Mouse (Mus musculus) embryo, embryonic 10.5 days (tissue): ENCODE measurements at regions not wholly inside any gene's neighbourhood (a gene's known extent, or its start where the extent isn't known, plus 50 kb on each side); places are given as distances from the start of the nearest gene placed in this dataset.
A peak's percentile ranks its signal among the peaks of the same experiment; 100 is the strongest.

Experiments
- DNase-seq: peaks from one replicate; pipeline ENCODE4 v3.0.0-alpha.2; 2015; ENCODE audit warnings: low spot score

DNA sequence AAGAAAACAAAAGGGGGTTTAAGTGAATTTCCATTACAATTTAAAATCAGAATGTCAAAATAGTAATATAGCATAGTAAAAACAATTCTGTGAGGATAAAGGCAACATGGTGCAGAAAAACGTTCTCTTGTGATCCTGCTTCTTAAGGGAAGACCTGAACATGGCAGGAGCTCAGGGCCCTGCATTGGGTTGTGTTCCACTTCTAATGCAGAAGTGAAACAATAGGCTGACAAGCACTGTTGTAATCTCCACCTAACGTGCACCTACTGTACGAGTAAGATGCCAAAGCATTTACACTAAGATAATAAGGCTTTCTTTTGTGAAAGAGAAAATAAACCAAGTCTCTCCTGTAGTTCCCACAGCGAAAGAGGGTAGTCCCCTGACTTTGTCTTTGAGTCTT is 136.3 kb upstream of the Zc3h15 start:
- no peak for DNase-seq

DNA sequence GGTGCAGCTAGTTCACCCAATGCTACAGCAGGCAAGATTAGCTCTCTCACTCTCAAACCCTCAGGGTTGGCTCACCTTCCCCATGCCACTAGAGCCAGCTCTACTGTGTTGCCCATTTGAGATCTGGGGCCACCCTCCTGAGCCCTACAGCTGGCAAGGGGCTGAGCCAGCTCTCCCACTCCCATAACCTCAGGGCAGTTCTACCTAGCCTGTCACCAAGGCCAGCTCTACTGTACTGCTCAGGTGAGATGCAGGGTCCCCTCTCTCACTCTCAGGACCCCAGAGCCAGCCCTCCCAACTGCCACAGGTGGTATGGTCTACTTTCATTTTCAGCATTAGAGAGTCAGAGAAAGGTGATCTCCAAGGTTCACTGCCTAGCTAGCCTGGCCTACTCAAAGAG is 94.8 kb upstream of the Zc3h15 start:
- DNase-seq = no peak

DNA sequence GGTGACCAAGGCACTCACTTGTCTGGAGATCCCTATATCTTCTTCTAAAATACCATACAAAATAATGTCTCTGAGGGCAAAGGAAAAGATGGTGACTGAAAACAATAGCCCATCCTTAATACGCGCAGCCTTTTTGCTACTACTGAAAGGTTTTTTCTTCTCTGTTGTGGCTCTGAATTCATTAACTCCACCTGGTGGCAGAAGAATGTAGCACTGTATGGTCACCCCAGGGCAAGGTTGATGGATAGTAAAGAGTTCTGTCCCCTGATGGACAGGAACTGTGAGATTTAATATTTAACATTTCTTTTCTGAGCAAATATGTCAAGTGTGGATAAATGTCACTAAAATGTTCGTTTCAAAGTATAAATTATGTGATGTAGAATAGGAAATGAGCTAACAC is 91.9 kb upstream of the Zc3h15 start:
- DNase-seq = peak; percentile 12
